In the genomic region with DNA sequence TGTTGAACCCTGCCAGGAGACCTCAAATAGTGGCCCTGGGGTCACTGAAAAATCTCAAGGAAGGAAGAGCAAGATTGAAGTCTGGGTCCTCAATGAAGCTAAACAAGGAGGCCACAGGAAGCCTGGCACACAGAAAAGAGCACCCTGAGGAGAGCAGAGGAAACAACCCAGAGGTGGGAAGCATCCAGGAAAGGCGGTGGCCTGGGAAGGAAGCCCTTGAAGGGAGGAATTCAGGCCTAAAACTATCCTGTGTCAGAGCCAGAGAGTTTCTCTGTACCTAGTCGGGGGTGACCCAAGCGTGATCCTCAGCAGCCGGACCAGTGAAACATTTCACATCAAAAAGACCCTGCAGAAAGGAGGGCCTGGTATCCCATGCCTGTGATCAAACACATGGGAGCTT, we compare ENCODE assay signal across 18 mouse cellular contexts. TPM values are rescaled to one million over a fixed set of nuclear protein-coding genes. Genes with fewer than 3 reads are reported as not detected.
A peak's percentile ranks its signal among the peaks of the same experiment; 100 is the strongest.
DNase-seq lines count a peak whose midpoint lies in the region; ATAC-seq and TF ChIP-seq lines count a peak whose summit lies in the region.
"Had no signal": no experiment of that assay in that cellular context is flagged by ENCODE, and none has a peak within 500 bp of the region (broad histone marks: within the 10 kb centered on the region; RNA-seq: fewer than 3 reads in every experiment).

No protein-coding gene starts in this region.

- 73% methylated on average over 4 of the region's 4 CpGs for WGBS in heart, embryonic 10.5 days
- WGBS in heart, postnatal 0 days: 69% methylated on average over 4 of the region's 4 CpGs

- H3K9ac ChIP-seq in heart, postnatal 0 days (replicated peaks; ENCODE audit: low read depth, low read length): no peak overlapping the region
- H3K9ac ChIP-seq: forebrain, embryonic 12.5 days; hindbrain, embryonic 12.5 days had no signal

- H3K36me3 ChIP-seq in heart, embryonic 10.5 days: no peaks in the 10 kb centered on the region
- H3K36me3 ChIP-seq in heart, postnatal 0 days (replicated peaks; ENCODE audit: control insufficient read depth, insufficient read depth, low read length): no peaks in the 10 kb centered on the region
- H3K36me3 ChIP-seq: forebrain, embryonic 12.5 days; hindbrain, embryonic 12.5 days had no signal

- no peaks in the 10 kb centered on the region for H3K27me3 ChIP-seq in heart, embryonic 10.5 days (ENCODE audit: insufficient read depth, poor library complexity, severe bottlenecking)
- 0 out of 2 replicates have a peak, but pooled peaks cover 4% of the 10 kb centered on the region for H3K27me3 ChIP-seq in heart, postnatal 0 days (ENCODE audit: control insufficient read depth, insufficient read depth, low read length)

- H3K27ac ChIP-seq in heart, embryonic 10.5 days: no peak overlapping the region
- H3K27ac ChIP-seq in layer of hippocampus, adult 2 months: peak overlapping the region; percentile 57; the same call in 1 of the 2 replicates
- H3K27ac ChIP-seq in heart, postnatal 0 days (ENCODE audit: low read depth): peak overlapping the region; percentile 61
- H3K27ac ChIP-seq: forebrain, embryonic 12.5 days; hindbrain, embryonic 12.5 days had no signal

- ATAC-seq in heart, postnatal 0 days (ENCODE audit: insufficient read depth, low read depth): peak; percentile 64

- no peaks in the 10 kb centered on the region for H3K9me3 ChIP-seq in heart, embryonic 10.5 days
- no peaks in the 10 kb centered on the region for H3K9me3 ChIP-seq in heart, postnatal 0 days (replicated peaks; ENCODE audit: control insufficient read depth, low read length)
- H3K9me3 ChIP-seq: forebrain, embryonic 12.5 days; hindbrain, embryonic 12.5 days had no signal

- no peak overlapping the region for H3K4me3 ChIP-seq in heart, embryonic 10.5 days
- no peak overlapping the region for H3K4me3 ChIP-seq in layer of hippocampus, adult 2 months
- no peak overlapping the region for H3K4me3 ChIP-seq in heart, postnatal 0 days (ENCODE audit: low read depth, low read length)
- H3K4me3 ChIP-seq: forebrain, embryonic 12.5 days; hindbrain, embryonic 12.5 days had no signal

- no peaks in the 10 kb centered on the region for H3K4me1 ChIP-seq in heart, embryonic 10.5 days
- H3K4me1 ChIP-seq in heart, postnatal 0 days (ENCODE audit: control insufficient read depth, insufficient read depth): no peaks in the 10 kb centered on the region
- H3K4me1 ChIP-seq: forebrain, embryonic 12.5 days; hindbrain, embryonic 12.5 days had no signal

- DNase-seq in heart, adult 18-20 months: peak; percentile 21 to 48
- no peak for DNase-seq in heart, embryonic 10.5 days (ENCODE audit: low spot score)
- DNase-seq in layer of hippocampus, adult 2 months (ENCODE audit: low spot score in 2 of 2): no peak
- no peak for DNase-seq in layer of hippocampus, adult 8-10 months (ENCODE audit: low spot score in 2 of 2)
- no peak for DNase-seq in heart, postnatal 0 days (ENCODE audit: low spot score)
- peak; percentile 24 to 62 for DNase-seq in kidney, postnatal 25 days
- no peak for DNase-seq in right cerebral cortex, postnatal 4 days
- DNase-seq: cerebellum, adult 2 months; gastrocnemius, postnatal 36 days; lung, postnatal 14 days; thymus, postnatal 4 days had no signal

- TF ChIP-seq EP300 in heart, postnatal 0 days (IDR thresholded peaks at IDR 0.05; ENCODE audit: low read depth): no peak

- H3K4me2 ChIP-seq in heart, postnatal 0 days (ENCODE audit: low read depth, low read length): no peak overlapping the region
- H3K4me2 ChIP-seq: forebrain, embryonic 12.5 days; hindbrain, embryonic 12.5 days had no signal

- TF ChIP-seq CTCF in layer of hippocampus, adult 2 months (conservative IDR thresholded peaks at IDR 0.05): no peak
- no peak for TF ChIP-seq CTCF in heart, postnatal 0 days (IDR thresholded peaks at IDR 0.05; ENCODE audit: low read depth)

RNA-seq across cellular contexts. Expression of gene Chrm1, which starts 7.2 kb away (rescaled TPM):
- under 1 TPM in 1 of 2 experiments, not detected in 1; 0.10 TPM for total RNA-seq in heart, adult 18-20 months (2021)
- polyA plus RNA-seq in heart, embryonic 10.5 days (2016; fragmentation: Nextera tagmentation; extraction: Ambion mirVana): 0.04 TPM in 1 of 2 replicates, not detected in the other
- 100 to 1,000 TPM; 179 to 190 TPM for total RNA-seq in layer of hippocampus, adult 2 months (2021)
- total RNA-seq in layer of hippocampus, adult 8-10 months (2022): 100 to 1,000 TPM; 160 to 164 (median 161) TPM
- total RNA-seq in heart, postnatal 0 days (2014; rRNA removed; ENCODE audit: low replicate concordance): not detected in 2 replicates
- polyA plus RNA-seq in heart, postnatal 0 days (2015; fragmentation: Nextera tagmentation; extraction: Ambion mirVana): 0.05 TPM in 1 of 2 replicates, not detected in the other
- total RNA-seq: gastrocnemius, postnatal 36 days; neutrophil, adult 5-6 weeks had no signal
- polyA plus RNA-seq: C2C12 had no signal

RNA-seq across cellular contexts. Expression of gene Slc22a6, which starts 38.5 kb away (rescaled TPM):
- not detected for total RNA-seq in heart, adult 18-20 months (2021)
- 0.04 TPM in 1 of 2 replicates, not detected in the other for polyA plus RNA-seq in heart, embryonic 10.5 days (2016; fragmentation: Nextera tagmentation; extraction: Ambion mirVana)
- total RNA-seq in layer of hippocampus, adult 2 months (2021): 1 to 10 TPM; 2.2 to 2.8 TPM
- total RNA-seq in layer of hippocampus, adult 8-10 months (2022): 1 to 10 TPM; 3.5 to 4.4 (median 4.1) TPM
- total RNA-seq in heart, postnatal 0 days (2014; rRNA removed; ENCODE audit: low replicate concordance): 0.04 TPM in 1 of 2 replicates, not detected in the other
- not detected in 2 replicates for polyA plus RNA-seq in heart, postnatal 0 days (2015; fragmentation: Nextera tagmentation; extraction: Ambion mirVana)
- total RNA-seq: gastrocnemius, postnatal 36 days; liver, adult 2 months; neutrophil, adult 5-6 weeks had no signal
- polyA plus RNA-seq: C2C12; intestine, embryonic 14.5 days; liver, adult 2 months; testis, adult 2 months had no signal

Comparison
In these comparisons a context has a peak if more than half of its experiments do, and no peak if none do; other contexts are left out.
1. DNase-seq: peak in heart, adult 18-20 months (2 of 2) and kidney, postnatal 25 days (2 of 2); none in heart, embryonic 10.5 days (single experiment), layer of hippocampus, adult 2 months (0 of 2), layer of hippocampus, adult 8-10 months (0 of 2), heart, postnatal 0 days (single experiment) and right cerebral cortex, postnatal 4 days (single experiment).
2. RNA of gene Chrm1, which starts 7.2 kb away (total RNA-seq): 179 to 190 TPM in layer of hippocampus, adult 2 months and 160 to 164 TPM in layer of hippocampus, adult 8-10 months; 0.10 TPM in heart, adult 18-20 months and not detected in heart, postnatal 0 days; every median in the first group is over 100 times any median in the second.